Mouse (Mus musculus): ENCODE measurements at regions not wholly inside any gene's neighbourhood (a gene's known extent, or its start where the extent isn't known, plus 50 kb on each side); places are given as distances from the start of the nearest gene placed in this dataset.
"Not testable (repeated sequence)": the region's sequence is repeated elsewhere in the genome, so short reads cannot be mapped to it uniquely, and the experiment has no call there.

GRCm38 (mm10) chr8:71081291-71081690 is 175.6 kb downstream of the Map1s start:
- not testable (repeated sequence) for H3K9ac ChIP-seq (ENCODE audit: low read length); H3K36me3 ChIP-seq (ENCODE audit: control insufficient read depth, insufficient read depth, low read length); H3K9me3 ChIP-seq (ENCODE audit: control insufficient read depth, low read length); H3K4me2 ChIP-seq (ENCODE audit: low read length); H3K27me3 ChIP-seq (ENCODE audit: control insufficient read depth, insufficient read depth, low read length); ATAC-seq (ENCODE audit: insufficient number of reproducible peaks, insufficient read depth, low FRiP score, low read depth); H3K4me3 ChIP-seq (ENCODE audit: control insufficient read depth in 1 of 2, insufficient read depth in 1 of 2, low read depth in 1 of 2, low read length in 2 of 2); H3K27ac ChIP-seq (replicated peaks in 1 of 2; ENCODE audit: control insufficient read depth in 1 of 2, insufficient read depth in 1 of 2, low read depth in 2 of 2, low read length in 2 of 2); H3K4me1 ChIP-seq (ENCODE audit: control insufficient read depth in 2 of 2, insufficient read depth in 2 of 2, low read length in 2 of 2)
- WGBS = 5% methylated on average over 1 of the region's 1 CpGs

GRCm38 (mm10) chr8:71127131-71127530 is 145.4 kb upstream of the Myo9b start:
- not testable (repeated sequence) for H3K27me3 ChIP-seq (ENCODE audit: control insufficient read depth, insufficient read depth, low read length); H3K36me3 ChIP-seq (ENCODE audit: control insufficient read depth, insufficient read depth, low read length)

DNA sequence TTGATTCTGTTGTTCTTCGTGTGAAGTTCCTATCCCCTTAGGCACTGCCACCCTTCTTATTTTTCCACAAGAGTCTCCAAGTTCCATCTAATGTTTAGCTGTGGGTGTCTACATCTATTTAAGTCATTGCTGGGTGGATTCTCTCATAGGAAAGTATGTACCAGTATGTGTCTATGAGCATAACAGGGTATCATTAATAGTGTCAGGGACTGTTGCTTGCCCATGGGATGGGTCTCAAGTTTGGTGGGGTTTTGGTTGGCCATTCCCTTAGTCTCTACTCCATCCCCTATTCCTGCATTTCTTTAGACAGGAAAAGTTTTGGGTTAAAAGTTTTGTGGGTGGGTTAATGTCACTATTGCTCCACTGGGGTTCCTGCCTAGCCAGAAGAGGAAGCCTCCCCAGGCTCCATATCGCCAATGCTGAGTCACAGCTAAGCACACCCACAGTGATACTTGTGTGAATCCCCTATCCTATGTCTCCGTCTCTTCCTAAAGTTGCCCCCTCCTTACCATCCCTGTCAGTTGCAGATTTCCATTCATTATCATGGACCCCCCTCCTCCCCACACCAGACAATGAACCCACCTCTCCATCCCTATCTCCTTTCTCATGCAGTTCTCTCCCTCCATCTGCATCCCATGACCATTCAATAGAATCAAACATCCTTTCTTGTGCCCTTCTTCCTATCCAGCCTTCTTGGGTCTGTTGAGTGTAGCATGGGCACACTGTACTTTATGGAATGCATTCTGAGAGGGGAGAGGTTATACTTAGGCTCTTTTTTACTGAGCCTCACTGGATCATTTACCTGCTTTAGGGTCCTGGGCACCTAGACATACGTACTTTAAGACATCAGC is 141.9 kb upstream of the Myo9b start:
- 51% methylated on average over 4 of the region's 4 CpGs for WGBS
- H3K36me3 ChIP-seq (ENCODE audit: control insufficient read depth, insufficient read depth, low read length) = no peaks in the 10 kb centered on the region
- no peaks in the 10 kb centered on the region for H3K9me3 ChIP-seq (ENCODE audit: control insufficient read depth, low read length)
- no peak overlapping the region for H3K4me3 ChIP-seq (ENCODE audit: control insufficient read depth in 1 of 2, insufficient read depth in 1 of 2, low read depth in 1 of 2, low read length in 2 of 2)
- H3K27ac ChIP-seq (replicated peaks in 1 of 2; ENCODE audit: control insufficient read depth in 1 of 2, insufficient read depth in 1 of 2, low read depth in 2 of 2, low read length in 2 of 2) = no peak overlapping the region
- no peaks in the 10 kb centered on the region for H3K27me3 ChIP-seq (ENCODE audit: control insufficient read depth, insufficient read depth, low read length)
- peak; percentile 59 for ATAC-seq (ENCODE audit: insufficient number of reproducible peaks, insufficient read depth, low FRiP score, low read depth)
- no peak overlapping the region for H3K4me2 ChIP-seq (ENCODE audit: low read length)
- H3K4me1 ChIP-seq (ENCODE audit: control insufficient read depth in 2 of 2, insufficient read depth in 2 of 2, low read length in 2 of 2) = no peaks in the 10 kb centered on the region
- no peak overlapping the region for H3K9ac ChIP-seq (ENCODE audit: low read length)

More at GRCm38 (mm10) chr8:71127131-71127530, 145.4 kb upstream of the Myo9b start:
- H3K9ac ChIP-seq (ENCODE audit: low read length); H3K4me1 ChIP-seq (ENCODE audit: control insufficient read depth in 2 of 2, insufficient read depth in 2 of 2, low read length in 2 of 2); H3K4me3 ChIP-seq (ENCODE audit: control insufficient read depth in 1 of 2, insufficient read depth in 1 of 2, low read depth in 1 of 2, low read length in 2 of 2); H3K4me2 ChIP-seq (ENCODE audit: low read length); H3K9me3 ChIP-seq (ENCODE audit: control insufficient read depth, low read length); H3K27ac ChIP-seq (replicated peaks in 1 of 2; ENCODE audit: control insufficient read depth in 1 of 2, insufficient read depth in 1 of 2, low read depth in 2 of 2, low read length in 2 of 2); ATAC-seq (ENCODE audit: insufficient number of reproducible peaks, insufficient read depth, low FRiP score, low read depth): not testable (repeated sequence)
- WGBS = 7% methylated on average over 1 of the region's 2 CpGs

DNA sequence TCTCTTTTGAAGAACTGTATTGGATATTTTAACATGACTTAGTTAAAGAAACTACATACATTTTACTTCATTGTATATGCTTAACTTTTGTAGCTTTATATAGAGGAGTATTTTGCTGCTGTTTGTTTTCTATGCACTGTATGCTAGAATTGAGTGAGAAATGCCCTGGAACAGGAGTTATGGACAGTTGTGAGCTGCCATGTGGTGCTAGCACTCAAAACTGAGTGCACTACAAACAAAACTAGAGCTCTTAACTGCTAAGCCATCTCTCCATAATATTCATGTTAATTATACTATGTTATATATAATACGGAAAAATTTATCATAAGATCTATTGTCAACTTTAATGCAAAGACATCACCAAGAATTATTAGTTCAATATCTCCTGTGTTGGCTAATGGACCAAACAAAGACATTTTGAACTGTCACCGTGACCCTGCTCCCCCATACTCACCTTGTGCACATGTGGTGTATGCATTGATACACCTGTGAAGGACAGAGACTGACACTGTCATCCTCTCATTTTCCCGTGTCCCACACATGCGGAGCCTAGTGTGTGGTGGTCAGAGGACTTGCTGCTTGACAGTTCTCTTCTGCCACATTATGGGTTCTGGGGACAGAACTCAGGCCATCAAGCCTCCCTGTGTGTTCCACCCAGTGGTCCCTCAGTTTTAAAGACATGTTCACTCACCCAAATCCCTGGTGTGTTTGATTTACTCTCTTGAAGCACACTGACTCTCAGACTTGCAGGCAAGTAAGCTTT is 141.0 kb upstream of the Myo9b start:
- 80% methylated on average over 4 of the region's 4 CpGs for WGBS

DNA sequence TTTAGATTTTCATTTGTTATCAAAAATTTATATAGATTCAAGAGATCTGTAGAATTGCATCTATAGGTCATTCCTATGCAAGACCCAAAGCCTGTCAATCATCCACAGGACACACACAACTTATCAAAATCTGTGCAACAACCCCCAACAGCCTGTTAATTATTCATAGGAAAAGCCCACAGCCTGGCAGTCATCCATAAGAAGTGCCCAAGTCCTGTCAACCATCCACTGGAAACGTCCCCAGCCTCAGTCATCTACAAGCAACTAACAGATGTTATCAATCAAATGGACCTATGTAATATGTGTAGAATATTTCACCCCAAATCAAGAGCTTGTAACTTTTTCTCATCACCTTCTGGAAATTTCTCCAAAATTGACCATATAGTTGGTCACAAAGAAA is 139.6 kb upstream of the Myo9b start:
- WGBS = 54% methylated on average over 1 of the region's 1 CpGs
- not testable (repeated sequence) for H3K27ac ChIP-seq (replicated peaks in 1 of 2; ENCODE audit: control insufficient read depth in 1 of 2, insufficient read depth in 1 of 2, low read depth in 2 of 2, low read length in 2 of 2)

More for the DNA sequence above, 141.0 kb upstream of the Myo9b start:
- Histone ChIP-seq H3K9ac (ENCODE audit: low read length) (no peak overlapping the region), H3K27me3 (ENCODE audit: control insufficient read depth, insufficient read depth, low read length) (no peaks in the 10 kb centered on the region), H3K4me3 (ENCODE audit: control insufficient read depth in 1 of 2, insufficient read depth in 1 of 2, low read depth in 1 of 2, low read length in 2 of 2) (no peak overlapping the region), H3K9me3 (ENCODE audit: control insufficient read depth, low read length) (no peaks in the 10 kb centered on the region), H3K4me1 (ENCODE audit: control insufficient read depth in 2 of 2, insufficient read depth in 2 of 2, low read length in 2 of 2) (no peaks in the 10 kb centered on the region), H3K4me2 (ENCODE audit: low read length) (no peak overlapping the region), H3K36me3 (ENCODE audit: control insufficient read depth, insufficient read depth, low read length) (no peaks in the 10 kb centered on the region), H3K27ac (replicated peaks in 1 of 2; ENCODE audit: control insufficient read depth in 1 of 2, insufficient read depth in 1 of 2, low read depth in 2 of 2, low read length in 2 of 2) (no peak overlapping the region)
- peak; percentile 32; the same call in 1 of the 2 replicates for ATAC-seq (ENCODE audit: insufficient number of reproducible peaks, insufficient read depth, low FRiP score, low read depth)

DNA sequence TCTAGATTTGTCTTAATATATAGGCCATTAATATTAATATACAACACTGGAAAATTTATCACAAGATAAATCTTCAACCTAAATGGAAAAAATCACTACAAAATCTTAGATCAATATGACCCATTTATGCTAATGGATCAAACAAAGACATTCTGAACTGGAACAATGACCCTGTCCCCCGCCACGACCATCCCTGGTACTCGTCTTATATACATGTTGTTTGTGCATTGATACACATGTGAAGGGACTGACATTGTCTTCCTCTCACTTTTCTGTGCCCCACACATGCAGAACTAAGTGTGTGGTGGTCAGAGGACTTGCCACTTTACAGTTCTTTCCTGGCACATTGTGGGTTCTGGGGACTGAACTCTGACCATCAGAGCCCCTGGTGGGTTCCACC is 135.4 kb upstream of the Myo9b start:
- 71% methylated on average over 1 of the region's 3 CpGs for WGBS
- H3K27ac ChIP-seq (replicated peaks in 1 of 2; ENCODE audit: control insufficient read depth in 1 of 2, insufficient read depth in 1 of 2, low read depth in 2 of 2, low read length in 2 of 2); H3K4me2 ChIP-seq (ENCODE audit: low read length); H3K4me3 ChIP-seq (ENCODE audit: control insufficient read depth in 1 of 2, insufficient read depth in 1 of 2, low read depth in 1 of 2, low read length in 2 of 2); H3K9me3 ChIP-seq (ENCODE audit: control insufficient read depth, low read length); H3K36me3 ChIP-seq (ENCODE audit: control insufficient read depth, insufficient read depth, low read length); ATAC-seq (ENCODE audit: insufficient number of reproducible peaks, insufficient read depth, low FRiP score, low read depth); H3K27me3 ChIP-seq (ENCODE audit: control insufficient read depth, insufficient read depth, low read length); H3K4me1 ChIP-seq (ENCODE audit: control insufficient read depth in 2 of 2, insufficient read depth in 2 of 2, low read length in 2 of 2); H3K9ac ChIP-seq (ENCODE audit: low read length): not testable (repeated sequence)

More for the DNA sequence above, 139.6 kb upstream of the Myo9b start:
- not testable (repeated sequence) for H3K9ac ChIP-seq (ENCODE audit: low read length); H3K9me3 ChIP-seq (ENCODE audit: control insufficient read depth, low read length); H3K4me3 ChIP-seq (ENCODE audit: control insufficient read depth in 1 of 2, insufficient read depth in 1 of 2, low read depth in 1 of 2, low read length in 2 of 2); H3K4me1 ChIP-seq (ENCODE audit: control insufficient read depth in 2 of 2, insufficient read depth in 2 of 2, low read length in 2 of 2); H3K27me3 ChIP-seq (ENCODE audit: control insufficient read depth, insufficient read depth, low read length); H3K4me2 ChIP-seq (ENCODE audit: low read length); ATAC-seq (ENCODE audit: insufficient number of reproducible peaks, insufficient read depth, low FRiP score, low read depth); H3K36me3 ChIP-seq (ENCODE audit: control insufficient read depth, insufficient read depth, low read length)

GRCm38 (mm10) chr8:71142373-71142973 is 130.0 kb upstream of the Myo9b start:
- 53% methylated on average over 3 of the region's 3 CpGs for WGBS
- not testable (repeated sequence) for H3K9ac ChIP-seq (ENCODE audit: low read length); H3K9me3 ChIP-seq (ENCODE audit: control insufficient read depth, low read length); H3K27me3 ChIP-seq (ENCODE audit: control insufficient read depth, insufficient read depth, low read length); H3K4me1 ChIP-seq (ENCODE audit: control insufficient read depth in 2 of 2, insufficient read depth in 2 of 2, low read length in 2 of 2); H3K4me3 ChIP-seq (ENCODE audit: control insufficient read depth in 1 of 2, insufficient read depth in 1 of 2, low read depth in 1 of 2, low read length in 2 of 2); H3K27ac ChIP-seq (replicated peaks in 1 of 2; ENCODE audit: control insufficient read depth in 1 of 2, insufficient read depth in 1 of 2, low read depth in 2 of 2, low read length in 2 of 2); H3K4me2 ChIP-seq (ENCODE audit: low read length); H3K36me3 ChIP-seq (ENCODE audit: control insufficient read depth, insufficient read depth, low read length)
- ATAC-seq (ENCODE audit: insufficient number of reproducible peaks, insufficient read depth, low FRiP score, low read depth) = peak; percentile 47; the same call in 1 of the 2 replicates

Data from heart, embryonic 14.5 days (tissue).